Mouse (Mus musculus): ENCODE data around the gene Grwd1.

GRCm38 (mm10) chr7:45786136-45786578 is 44.6 kb downstream of the Grwd1 start:
- TF ChIP-seq GATA1 (IDR thresholded peaks at IDR 0.05; ENCODE audit: low read length): no peak
- TF ChIP-seq TAL1 (IDR thresholded peaks at IDR 0.05; ENCODE audit: low read length): no peak

Data from erythroblast, embryonic 14.5 days (primary cell).